In genomic region chr11:18867665-18868064, GRCm38 (mm10) we compare ENCODE assay signal across 31 mouse cellular contexts.
DNase-seq lines count a peak whose midpoint lies in the region; ATAC-seq lines count a peak whose summit lies in the region.
"Had no signal": no experiment of that assay in that cellular context is flagged by ENCODE, and none has a peak within 500 bp of the region (broad histone marks: within the 10 kb centered on the region; RNA-seq: fewer than 3 reads in every experiment).

No protein-coding gene starts in this region.

- 0 out of 2 replicates have a peak overlapping the region, but pooled peaks have one; percentile 8 for H3K27ac ChIP-seq in hindbrain, embryonic 15.5 days (replicated peaks)
- H3K27ac ChIP-seq in hindbrain, embryonic 13.5 days: no peak overlapping the region
- H3K27ac ChIP-seq in kidney, embryonic 14.5 days (ENCODE audit: low read depth, low read length): no peak overlapping the region
- H3K27ac ChIP-seq: embryonic facial prominence, embryonic 13.5 days; forebrain, embryonic 10.5 days; forebrain, embryonic 15.5 days; heart, embryonic 10.5 days; heart, embryonic 15.5 days; hindbrain, embryonic 14.5 days; intestine, embryonic 15.5 days; left cerebral cortex, adult 2 months; limb, embryonic 12.5 days; liver, embryonic 15.5 days; midbrain, embryonic 10.5 days had no signal

- H3K4me2 ChIP-seq in hindbrain, embryonic 15.5 days: no peak overlapping the region
- no peak overlapping the region for H3K4me2 ChIP-seq in hindbrain, embryonic 13.5 days
- H3K4me2 ChIP-seq in kidney, embryonic 14.5 days (replicated peaks; ENCODE audit: low read depth, low read length): no peak overlapping the region
- H3K4me2 ChIP-seq: embryonic facial prominence, embryonic 13.5 days; forebrain, embryonic 15.5 days; heart, embryonic 15.5 days; hindbrain, embryonic 14.5 days; intestine, embryonic 15.5 days; limb, embryonic 12.5 days; liver, embryonic 15.5 days; lung, embryonic 14.5 days had no signal

- no peaks in the 10 kb centered on the region for H3K36me3 ChIP-seq in hindbrain, embryonic 15.5 days
- no peaks in the 10 kb centered on the region; the same call in 1 of the 2 replicates for H3K36me3 ChIP-seq in hindbrain, embryonic 13.5 days
- no peaks in the 10 kb centered on the region for H3K36me3 ChIP-seq in kidney, embryonic 14.5 days (ENCODE audit: control insufficient read depth, insufficient read depth, low read length)
- H3K36me3 ChIP-seq: embryonic facial prominence, embryonic 13.5 days; forebrain, embryonic 10.5 days; forebrain, embryonic 15.5 days; G1E; heart, embryonic 10.5 days; heart, embryonic 15.5 days; intestine, embryonic 15.5 days; limb, embryonic 12.5 days; liver, embryonic 15.5 days; midbrain, embryonic 10.5 days had no signal

- DNase-seq in cerebellum, adult 11-12 months: peak; percentile 39
- DNase-seq in cerebellum, adult 11 months: no peak
- DNase-seq in retina, postnatal 1 day: peak; percentile 53
- no peak for DNase-seq in retina, embryonic 14.5 days (ENCODE audit: low spot score)
- DNase-seq in urinary bladder, postnatal 10 days (ENCODE audit: low spot score): no peak
- DNase-seq: adrenal gland, postnatal 10 days; gastrocnemius, postnatal 25 days; heart, adult 11 months; kidney, adult 8-10 months; kidney, postnatal 10 days; lung, embryonic 14.5 days; lung, postnatal 14 days; right cerebral cortex, postnatal 25 days; thymus, adult 18-20 months; thymus, postnatal 25 days had no signal

- H3K9me3 ChIP-seq in hindbrain, embryonic 15.5 days: no peaks in the 10 kb centered on the region
- H3K9me3 ChIP-seq in hindbrain, embryonic 13.5 days: peaks cover 5% of the 10 kb centered on the region; the same call in 1 of the 2 replicates
- peaks cover 3% of the 10 kb centered on the region; the same call in 1 of the 2 replicates for H3K9me3 ChIP-seq in kidney, embryonic 14.5 days (ENCODE audit: control insufficient read depth, low read length)
- H3K9me3 ChIP-seq: embryonic facial prominence, embryonic 13.5 days; forebrain, embryonic 15.5 days; G1E; heart, embryonic 10.5 days; heart, embryonic 15.5 days; intestine, embryonic 15.5 days; limb, embryonic 12.5 days; liver, embryonic 15.5 days; midbrain, embryonic 10.5 days had no signal

- WGBS in hindbrain, embryonic 15.5 days: 46% methylated on average over 2 of the region's 2 CpGs
- 48% methylated on average over 2 of the region's 2 CpGs for WGBS in hindbrain, embryonic 13.5 days
- WGBS in kidney, embryonic 14.5 days: 62% methylated on average over 2 of the region's 2 CpGs

- no peak overlapping the region for H3K9ac ChIP-seq in hindbrain, embryonic 15.5 days
- H3K9ac ChIP-seq in hindbrain, embryonic 13.5 days: no peak overlapping the region
- H3K9ac ChIP-seq in kidney, embryonic 14.5 days (ENCODE audit: low read depth, low read length): no peak overlapping the region
- H3K9ac ChIP-seq: embryonic facial prominence, embryonic 13.5 days; forebrain, embryonic 15.5 days; heart, embryonic 15.5 days; hindbrain, embryonic 14.5 days; intestine, embryonic 15.5 days; limb, embryonic 12.5 days; liver, embryonic 15.5 days; lung, embryonic 14.5 days had no signal

- H3K4me1 ChIP-seq in hindbrain, embryonic 15.5 days (replicated peaks): peaks cover 20% of the 10 kb centered on the region
- peaks cover 26% of the 10 kb centered on the region for H3K4me1 ChIP-seq in hindbrain, embryonic 13.5 days (replicated peaks)
- H3K4me1 ChIP-seq in kidney, embryonic 14.5 days (ENCODE audit: control insufficient read depth, insufficient read depth, low read length): 0 out of 2 replicates have a peak, but pooled peaks cover 5% of the 10 kb centered on the region

- H3K27me3 ChIP-seq in hindbrain, embryonic 15.5 days: no peaks in the 10 kb centered on the region
- H3K27me3 ChIP-seq in hindbrain, embryonic 13.5 days: no peaks in the 10 kb centered on the region
- no peaks in the 10 kb centered on the region; the same call in 1 of the 2 replicates for H3K27me3 ChIP-seq in kidney, embryonic 14.5 days (ENCODE audit: control insufficient read depth, insufficient read depth, low read length)
- H3K27me3 ChIP-seq: intestine, embryonic 15.5 days had no signal

- H3K4me3 ChIP-seq in hindbrain, embryonic 15.5 days: no peak overlapping the region
- no peak overlapping the region for H3K4me3 ChIP-seq in hindbrain, embryonic 13.5 days
- no peak overlapping the region for H3K4me3 ChIP-seq in kidney, embryonic 14.5 days (ENCODE audit: low read length)
- H3K4me3 ChIP-seq: embryonic facial prominence, embryonic 13.5 days; forebrain, embryonic 10.5 days; forebrain, embryonic 15.5 days; heart, embryonic 10.5 days; heart, embryonic 15.5 days; intestine, embryonic 15.5 days; left cerebral cortex, adult 2 months; limb, embryonic 12.5 days; liver, embryonic 15.5 days; midbrain, embryonic 10.5 days had no signal

- ATAC-seq in hindbrain, embryonic 15.5 days (ENCODE audit: low FRiP score, low read depth): no peak
- no peak for ATAC-seq in hindbrain, embryonic 13.5 days (ENCODE audit: low FRiP score)
- no peak for ATAC-seq in kidney, embryonic 14.5 days (ENCODE audit: low FRiP score, low TSS enrichment)
- ATAC-seq: forebrain, embryonic 15.5 days; intestine, embryonic 15.5 days; Patski had no signal

Comparison
In these comparisons a context has a peak if more than half of its experiments do, and no peak if none do; other contexts are left out.
1. DNase-seq: peak in cerebellum, adult 11-12 months (single experiment) and retina, postnatal 1 day (single experiment); none in cerebellum, adult 11 months (single experiment), retina, embryonic 14.5 days (single experiment) and urinary bladder, postnatal 10 days (single experiment).